Mouse (Mus musculus): Measurements from ENCODE around the gene Spg20. TPM values are rescaled to one million over a fixed set of nuclear protein-coding genes. Genes with fewer than 3 reads are reported as not detected.

The Spg20 gene
- total and polyA plus RNA-seq, 3 experiments: 11.3 to 23.4 (median 20.9) TPM

DNA sequence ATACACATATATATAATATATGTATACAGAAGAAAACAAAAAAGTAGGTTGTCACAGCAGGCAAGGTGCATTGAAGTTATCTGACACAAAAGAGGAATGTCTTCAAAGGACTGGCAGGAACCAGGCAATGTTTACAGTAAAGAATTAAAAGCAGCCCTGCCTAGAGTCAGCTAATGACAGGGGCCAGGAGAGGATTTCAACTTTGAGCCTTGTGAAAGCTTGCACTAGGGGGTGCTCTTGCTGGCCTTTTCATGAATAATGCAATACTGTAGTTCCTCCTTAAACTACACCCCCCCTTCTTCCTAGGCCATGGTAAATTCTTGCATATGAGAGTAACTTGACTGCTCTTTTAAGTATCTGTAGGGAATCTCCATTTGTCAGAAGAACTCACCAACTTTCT is 10.8 kb upstream of the Spg20 start:
- no peak for DNase-seq (ENCODE audit: low spot score)
- ATAC-seq (ENCODE audit: extremely low read depth, insufficient number of reproducible peaks, low FRiP score, poor library complexity, severe bottlenecking): no peak
- Histone ChIP-seq H3K4me1 (ENCODE audit: insufficient read depth, low read depth, low read length) (no peaks in the 10 kb centered on the region), H3K27me3 (ENCODE audit: insufficient read depth, low read length) (no peaks in the 10 kb centered on the region), H3K4me3 (ENCODE audit: low read depth, low read length) (no peak overlapping the region), H3K9me3 (replicated peaks) (peaks cover 14% of the 10 kb centered on the region), H3K36me3 (replicated peaks) (no peaks in the 10 kb centered on the region)
- no peak for TF ChIP-seq GATA2 (IDR thresholded peaks at IDR 0.05; ENCODE audit: borderline replicate concordance, low read depth, low read length)
- no peak for TF ChIP-seq CTCF (IDR thresholded peaks at IDR 0.05; ENCODE audit: low read depth, low read length)
- no peak for TF ChIP-seq TAL1 (conservative IDR thresholded peaks at IDR 0.05; ENCODE audit: low read depth, low read length)
- TF ChIP-seq POLR2AphosphoS5 (IDR thresholded peaks at IDR 0.05; ENCODE audit: insufficient replicate concordance, low read depth, low read length): no peak
- TF ChIP-seq GATA1 (IDR thresholded peaks at IDR 0.05; ENCODE audit: borderline replicate concordance, low read length): no peak

DNA sequence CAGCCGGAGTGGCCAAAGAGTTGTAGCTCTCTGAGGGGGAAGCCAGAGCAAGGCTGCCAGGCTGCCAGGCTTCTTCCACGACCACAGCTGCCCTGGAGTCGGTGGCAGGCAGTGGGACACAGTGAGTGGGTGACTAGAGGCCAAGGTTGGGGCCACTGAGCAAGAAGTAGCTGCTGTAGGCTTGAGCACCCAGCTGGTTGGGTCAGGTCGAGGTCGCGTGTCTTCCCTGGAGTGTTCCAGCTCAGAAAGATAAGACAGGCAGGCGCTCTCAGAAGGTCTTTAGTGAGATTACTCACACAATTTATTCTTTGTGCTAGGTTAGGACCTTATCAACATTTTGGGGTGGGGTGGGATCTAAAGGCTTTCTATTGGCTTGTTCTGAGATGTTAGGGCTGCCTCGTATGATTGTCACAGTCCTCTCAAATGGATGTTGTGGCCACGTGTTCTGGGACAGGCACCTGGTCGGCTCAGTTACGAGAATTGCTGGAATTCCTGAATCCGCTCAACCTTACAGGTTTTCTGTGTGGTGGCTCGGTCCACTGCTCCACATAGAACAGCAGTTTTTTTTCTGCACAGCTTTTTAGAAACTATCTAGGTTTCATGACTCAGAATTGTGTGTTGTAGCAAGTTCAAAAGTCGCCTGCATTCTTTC is 6.4 kb upstream of the Spg20 start:
- no peaks in the 10 kb centered on the region for H3K4me1 ChIP-seq (ENCODE audit: insufficient read depth, low read depth, low read length)
- DNase-seq (ENCODE audit: low spot score) (no peak), ATAC-seq (ENCODE audit: extremely low read depth, insufficient number of reproducible peaks, low FRiP score, poor library complexity, severe bottlenecking) (no peak)
- H3K27me3 ChIP-seq (ENCODE audit: insufficient read depth, low read length): no peaks in the 10 kb centered on the region
- peaks cover 16% of the 10 kb centered on the region for H3K9me3 ChIP-seq (replicated peaks)
- TF ChIP-seq GATA2 (IDR thresholded peaks at IDR 0.05; ENCODE audit: borderline replicate concordance, low read depth, low read length) (no peak), CTCF (IDR thresholded peaks at IDR 0.05; ENCODE audit: low read depth, low read length) (no peak), GATA1 (IDR thresholded peaks at IDR 0.05; ENCODE audit: borderline replicate concordance, low read length) (no peak), TAL1 (conservative IDR thresholded peaks at IDR 0.05; ENCODE audit: low read depth, low read length) (no peak), POLR2AphosphoS5 (IDR thresholded peaks at IDR 0.05; ENCODE audit: insufficient replicate concordance, low read depth, low read length) (no peak)
- no peaks in the 10 kb centered on the region for H3K36me3 ChIP-seq (replicated peaks)
- H3K4me3 ChIP-seq (ENCODE audit: low read depth, low read length): no peak overlapping the region; the same call in 1 of the 2 replicates

DNA sequence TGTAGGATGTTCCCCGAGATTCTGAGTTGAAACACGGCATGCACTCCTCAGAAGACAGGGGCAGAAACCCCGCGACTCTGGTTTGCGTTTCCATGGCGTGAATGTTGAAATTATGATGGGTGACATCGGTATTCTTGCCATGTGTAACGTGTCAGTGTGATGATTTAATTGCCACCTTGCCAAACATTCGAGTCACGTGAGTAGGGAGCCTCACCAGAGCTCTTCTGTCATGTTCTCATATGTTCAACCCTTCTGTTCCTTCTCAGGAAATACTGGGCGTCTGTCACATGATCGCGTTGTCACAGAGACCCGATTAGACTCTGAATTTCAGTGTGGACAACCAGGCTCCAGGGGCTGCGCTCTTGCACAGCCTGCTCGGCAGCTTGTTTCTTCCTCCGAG is 5.9 kb upstream of the Spg20 start:
- Histone ChIP-seq H3K27me3 (ENCODE audit: insufficient read depth, low read length) (no peaks in the 10 kb centered on the region), H3K4me3 (ENCODE audit: low read depth, low read length) (no peak overlapping the region), H3K9me3 (replicated peaks) (peaks cover 16% of the 10 kb centered on the region), H3K36me3 (replicated peaks) (no peaks in the 10 kb centered on the region), H3K4me1 (ENCODE audit: insufficient read depth, low read depth, low read length) (no peaks in the 10 kb centered on the region)
- DNase-seq (ENCODE audit: low spot score) (no peak), ATAC-seq (ENCODE audit: extremely low read depth, insufficient number of reproducible peaks, low FRiP score, poor library complexity, severe bottlenecking) (no peak)
- no peak for TF ChIP-seq GATA1 (IDR thresholded peaks at IDR 0.05; ENCODE audit: borderline replicate concordance, low read length)
- TF ChIP-seq POLR2AphosphoS5 (IDR thresholded peaks at IDR 0.05; ENCODE audit: insufficient replicate concordance, low read depth, low read length): no peak
- TF ChIP-seq TAL1 (conservative IDR thresholded peaks at IDR 0.05; ENCODE audit: low read depth, low read length): no peak
- no peak for TF ChIP-seq CTCF (IDR thresholded peaks at IDR 0.05; ENCODE audit: low read depth, low read length)
- TF ChIP-seq GATA2 (IDR thresholded peaks at IDR 0.05; ENCODE audit: borderline replicate concordance, low read depth, low read length): no peak

DNA sequence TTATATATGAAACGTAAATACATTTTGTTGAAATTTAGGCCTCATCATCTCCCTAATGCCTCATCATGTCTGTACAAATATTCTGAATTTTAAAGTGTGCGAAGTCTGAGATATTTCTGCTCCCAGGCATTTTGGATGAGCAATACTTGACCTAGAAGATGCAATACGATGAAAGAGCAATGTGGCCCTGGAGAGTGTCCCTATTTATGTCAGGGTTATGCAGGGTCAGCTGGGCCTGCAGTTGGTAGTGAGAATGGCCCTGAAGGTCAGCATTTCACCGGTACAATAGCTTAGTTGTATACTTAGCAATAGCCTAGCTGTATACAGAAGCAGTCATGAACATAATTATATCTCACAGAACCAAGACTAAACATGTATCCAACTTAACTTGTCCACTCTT is 2.8 kb upstream of the Spg20 start:
- Histone ChIP-seq H3K4me3 (ENCODE audit: low read depth, low read length) (no peak overlapping the region), H3K9me3 (replicated peaks) (peaks cover 10% of the 10 kb centered on the region; the same call in 1 of the 2 replicates), H3K27me3 (ENCODE audit: insufficient read depth, low read length) (no peaks in the 10 kb centered on the region), H3K4me1 (ENCODE audit: insufficient read depth, low read depth, low read length) (peaks cover 11% of the 10 kb centered on the region), H3K36me3 (replicated peaks) (no peaks in the 10 kb centered on the region)
- DNase-seq (ENCODE audit: low spot score) (no peak), ATAC-seq (ENCODE audit: extremely low read depth, insufficient number of reproducible peaks, low FRiP score, poor library complexity, severe bottlenecking) (no peak)
- TF ChIP-seq GATA2 (IDR thresholded peaks at IDR 0.05; ENCODE audit: borderline replicate concordance, low read depth, low read length): no peak
- TF ChIP-seq POLR2AphosphoS5 (IDR thresholded peaks at IDR 0.05; ENCODE audit: insufficient replicate concordance, low read depth, low read length): no peak
- TF ChIP-seq CTCF (IDR thresholded peaks at IDR 0.05; ENCODE audit: low read depth, low read length): no peak
- TF ChIP-seq GATA1 (IDR thresholded peaks at IDR 0.05; ENCODE audit: borderline replicate concordance, low read length): no peak
- TF ChIP-seq TAL1 (conservative IDR thresholded peaks at IDR 0.05; ENCODE audit: low read depth, low read length): no peak

DNA sequence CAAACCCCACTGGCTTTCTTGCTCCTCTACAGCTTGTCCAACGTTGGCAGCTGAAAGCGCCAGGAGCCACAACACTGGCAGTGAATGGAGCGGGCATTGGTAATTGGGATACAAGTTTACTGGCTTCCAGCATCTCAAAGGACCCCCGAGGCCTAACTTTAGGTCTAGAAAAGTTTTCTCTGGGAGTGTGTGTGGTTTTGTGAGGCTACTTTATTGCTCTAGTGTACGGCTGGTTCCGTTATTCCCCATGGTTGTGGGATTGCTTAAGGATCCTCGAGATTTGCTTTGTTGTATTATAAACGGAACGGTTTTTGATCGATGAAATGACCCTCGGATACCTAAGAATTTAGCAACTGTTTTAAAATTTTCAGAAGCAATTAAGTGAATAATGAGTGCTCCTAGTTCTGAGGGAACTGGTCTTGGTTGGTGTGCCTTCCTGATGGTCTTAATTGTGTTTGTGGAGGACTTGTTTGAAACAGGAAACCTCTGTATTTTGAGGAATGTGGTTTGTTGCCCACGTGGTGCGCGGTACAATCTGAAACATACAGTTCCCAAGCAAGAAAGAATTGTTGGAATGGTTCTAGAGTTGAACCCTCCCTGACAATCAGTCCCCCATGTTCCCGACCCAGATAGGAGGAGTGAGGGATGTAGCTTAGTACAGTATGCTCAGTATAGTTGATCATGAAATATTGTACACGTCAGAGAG is 955 bp downstream of the Spg20 start:
- Histone ChIP-seq H3K4me1 (ENCODE audit: insufficient read depth, low read depth, low read length) (peaks cover 11% of the 10 kb centered on the region), H3K36me3 (replicated peaks) (peaks cover 17% of the 10 kb centered on the region), H3K9me3 (replicated peaks) (no peaks in the 10 kb centered on the region), H3K4me3 (ENCODE audit: low read depth, low read length) (peak overlapping the region; percentile 87), H3K27me3 (ENCODE audit: insufficient read depth, low read length) (no peaks in the 10 kb centered on the region)
- DNase-seq (ENCODE audit: low spot score) (no peak), ATAC-seq (ENCODE audit: extremely low read depth, insufficient number of reproducible peaks, low FRiP score, poor library complexity, severe bottlenecking) (no peak)
- no peak for TF ChIP-seq CTCF (IDR thresholded peaks at IDR 0.05; ENCODE audit: low read depth, low read length)

DNA sequence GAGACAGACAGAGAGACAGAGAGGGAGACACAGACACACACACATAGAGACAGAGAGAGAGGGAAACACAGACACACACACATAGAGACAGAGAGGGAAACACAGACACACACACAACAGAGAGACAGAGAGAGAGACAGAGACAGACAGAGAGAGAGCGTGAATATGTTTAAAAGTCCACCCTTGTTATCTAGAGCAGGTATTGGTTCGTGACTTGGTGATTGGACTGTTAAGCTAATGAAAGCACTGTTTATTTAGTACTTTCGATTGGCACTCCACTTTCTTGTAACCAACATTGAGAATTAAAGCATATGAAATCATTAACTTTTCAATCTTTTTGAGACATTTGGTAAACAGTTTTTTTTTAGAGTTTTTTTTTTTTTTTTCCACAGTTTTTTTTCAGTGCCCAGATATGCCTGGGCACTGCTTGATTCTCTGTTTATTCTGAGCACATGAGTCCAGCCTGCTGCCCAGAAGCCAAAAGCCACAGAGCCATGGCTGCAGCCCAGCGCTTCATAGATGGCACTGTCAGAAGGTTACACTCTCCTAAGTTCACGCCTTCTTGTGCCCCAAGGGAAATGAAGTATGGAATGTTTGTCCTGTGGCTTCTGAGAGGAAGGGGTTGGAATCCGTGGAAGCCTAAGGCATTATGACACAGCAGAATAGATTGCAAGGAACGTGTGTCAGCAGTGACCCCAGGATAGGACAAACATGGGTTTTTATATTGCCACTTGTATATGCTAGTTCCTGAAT is 2.6 kb downstream of the Spg20 start:
- ATAC-seq (ENCODE audit: extremely low read depth, insufficient number of reproducible peaks, low FRiP score, poor library complexity, severe bottlenecking): no peak
- Histone ChIP-seq H3K4me3 (ENCODE audit: low read depth, low read length) (no peak overlapping the region), H3K36me3 (replicated peaks) (peaks cover 32% of the 10 kb centered on the region), H3K27me3 (ENCODE audit: insufficient read depth, low read length) (no peaks in the 10 kb centered on the region), H3K4me1 (ENCODE audit: insufficient read depth, low read depth, low read length) (peaks cover 11% of the 10 kb centered on the region), H3K9me3 (replicated peaks) (no peaks in the 10 kb centered on the region)
- DNase-seq (ENCODE audit: low spot score): no peak
- TF ChIP-seq CTCF (IDR thresholded peaks at IDR 0.05; ENCODE audit: low read depth, low read length): no peak

All from G1E (cell line).